Mouse (Mus musculus) myocyte (in vitro differentiated cells): ENCODE measurements around the gene Ppp1r3a.
"Not testable (repeated sequence)": the region's sequence is repeated elsewhere in the genome, so short reads cannot be mapped to it uniquely, and the experiment has no call there.

Source experiments
- E2F4 ChIP-seq: IDR thresholded peaks from one replicate; pipeline ENCODE4 v1.6.1; 2011; ENCODE audit warnings: mild to moderate bottlenecking, control low read depth, moderate library complexity; ENCODE audit not compliant: insufficient read depth
- POLR2A ChIP-seq: IDR thresholded peaks from one replicate; pipeline ENCODE4 v1.6.1; 2011; ENCODE audit warnings: low read depth, mild to moderate bottlenecking, control low read depth, moderate library complexity; ENCODE audit not compliant: insufficient read length
- REST ChIP-seq: IDR thresholded peaks from one replicate; pipeline ENCODE4 v1.6.1; 2011; ENCODE audit warnings: mild to moderate bottlenecking, control low read depth, moderate library complexity; ENCODE audit not compliant: insufficient read depth, insufficient read length
- TCF3 ChIP-seq: IDR thresholded peaks from one replicate; pipeline ENCODE4 v1.6.1; 2011; ENCODE audit warnings: low read depth, control low read depth; ENCODE audit not compliant: insufficient read length

DNA sequence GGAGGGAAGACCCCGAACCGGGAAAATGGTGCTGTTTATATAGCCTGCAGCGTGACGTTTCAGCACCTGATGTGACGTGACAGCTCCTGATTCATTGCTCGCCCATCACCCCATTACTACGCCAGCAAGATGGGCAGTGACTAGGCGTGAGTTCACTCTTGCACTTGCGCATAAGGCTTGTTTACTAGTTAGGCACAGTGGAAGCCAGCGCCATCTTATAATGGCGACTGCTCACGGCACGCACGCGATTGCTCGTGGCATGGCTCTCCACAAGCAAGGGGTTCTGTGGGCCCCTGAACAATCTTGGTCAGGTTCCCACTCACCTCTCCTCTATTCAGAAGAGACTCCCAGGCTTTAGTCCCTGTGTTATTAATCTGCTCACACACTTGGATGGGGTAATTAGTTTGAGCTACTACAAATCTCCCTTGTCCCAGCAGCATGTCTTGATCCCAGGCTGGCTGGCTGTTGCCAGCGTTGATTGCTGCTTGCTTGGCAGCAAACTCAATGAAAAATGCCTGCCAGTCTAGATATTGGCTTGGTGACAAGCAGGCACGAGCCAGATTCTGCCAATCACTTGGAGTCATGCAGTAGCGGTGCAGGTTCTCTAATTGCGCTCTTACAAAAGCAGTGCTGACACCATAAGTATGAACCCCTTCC lies 75.7 kb downstream of the Ppp1r3a start:
- TF ChIP-seq POLR2A, REST, TCF3, E2F4: not testable (repeated sequence)
